Mouse (Mus musculus) kidney, adult 18-20 months (tissue): ENCODE measurements at regions not wholly inside any gene's neighbourhood (a gene's known extent, or its start where the extent isn't known, plus 50 kb on each side); places are given as distances from the start of the nearest gene placed in this dataset.

Experiments
- DNase-seq: peaks from one replicate; pipeline ENCODE4 v3.0.0; 2021

GRCm38 (mm10) chr9:8273253-8273652 lies 139.2 kb upstream of the Cep126 start:
- DNase-seq, result no peak

GRCm38 (mm10) chr9:8249542-8249941 lies 115.4 kb upstream of the Cep126 start:
- no peak for DNase-seq

- no peak for DNase-seq
Measured at GRCm38 (mm10) chr9:8228078-8228477, 94.0 kb upstream of the Cep126 start.

DNA sequence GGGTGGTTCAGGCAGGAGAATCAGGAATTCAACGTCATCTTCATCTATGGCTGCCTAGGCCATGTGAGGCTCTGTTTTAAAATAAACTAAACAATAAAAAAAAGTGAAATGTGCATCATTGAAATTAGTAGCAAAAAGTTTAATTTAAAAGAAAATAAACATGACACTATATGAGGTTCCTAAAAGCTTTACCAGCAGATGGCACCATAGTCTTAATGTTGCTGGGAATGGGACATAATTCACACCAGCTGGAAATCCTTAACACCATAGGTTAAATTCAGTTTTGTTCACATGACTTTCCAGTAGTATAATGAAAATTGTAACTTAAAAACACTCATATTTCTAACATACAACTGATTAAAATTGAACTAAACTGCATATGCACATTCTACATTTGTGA lies 92.3 kb upstream of the Cep126 start:
- no peak for DNase-seq

GRCm38 (mm10) chr9:8208855-8209254 lies 74.8 kb upstream of the Cep126 start:
- peak; percentile 58 for DNase-seq

DNA sequence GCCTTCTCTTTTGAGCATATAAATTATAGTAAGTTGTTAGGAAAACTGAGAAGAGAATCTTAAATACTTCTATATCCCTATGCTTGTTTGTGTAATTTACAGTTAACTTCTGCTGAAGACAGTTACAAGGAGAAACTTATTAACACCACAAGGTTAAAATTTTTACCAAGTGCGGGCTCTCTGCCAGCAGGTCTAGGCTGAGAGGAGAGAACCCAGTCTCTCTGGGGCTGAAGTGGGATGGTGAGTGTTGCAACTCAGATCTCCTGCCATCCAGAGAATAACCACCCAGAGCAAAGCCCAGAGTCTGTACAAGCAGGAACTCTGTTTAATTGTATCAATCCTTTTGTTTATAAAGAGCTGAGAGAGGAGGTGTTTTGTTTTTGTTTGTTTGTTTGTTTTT lies 51.3 kb upstream of the Cep126 start:
- peak; percentile 63 for DNase-seq
